Mouse (Mus musculus) brown adipose tissue, adult 24 weeks (tissue): ENCODE results near the gene Car12. TPM values are rescaled to one million over a fixed set of nuclear protein-coding genes. Genes with fewer than 3 reads are reported as not detected.

Experiments used
- H3K27ac ChIP-seq: fragments of 200-500 bp; replicated peaks from 2 replicates; pipeline ENCODE4 v1.5.1; 2012; ENCODE audit warnings: low read depth, mild to moderate bottlenecking, low read length
- H3K4me1 ChIP-seq: fragments of 200-500 bp; 2 replicates; pipeline ENCODE4 v1.6.1; 2012; ENCODE audit warnings: low read length, mixed read lengths; ENCODE audit not compliant: control insufficient read depth, insufficient read depth, insufficient read length
- H3K4me3 ChIP-seq: fragments of 200-500 bp; 2 replicates; pipeline ENCODE4 v1.5.1; 2012; ENCODE audit warnings: low read depth, mild to moderate bottlenecking, low read length, moderate library complexity; ENCODE audit not compliant: insufficient read depth
- polyA plus RNA-seq: library from polyadenylated mRNA; stranded (reverse); fragments of >200 nt; gene quantifications from 2 replicates; pipeline ENCODE4 v1.2.4, GENCODE M21; 2012; ENCODE audit not compliant: missing spikeins, insufficient read depth, insufficient read length

Car12 gene
- polyA plus RNA-seq, 1 experiment: 0.99 TPM

DNA sequence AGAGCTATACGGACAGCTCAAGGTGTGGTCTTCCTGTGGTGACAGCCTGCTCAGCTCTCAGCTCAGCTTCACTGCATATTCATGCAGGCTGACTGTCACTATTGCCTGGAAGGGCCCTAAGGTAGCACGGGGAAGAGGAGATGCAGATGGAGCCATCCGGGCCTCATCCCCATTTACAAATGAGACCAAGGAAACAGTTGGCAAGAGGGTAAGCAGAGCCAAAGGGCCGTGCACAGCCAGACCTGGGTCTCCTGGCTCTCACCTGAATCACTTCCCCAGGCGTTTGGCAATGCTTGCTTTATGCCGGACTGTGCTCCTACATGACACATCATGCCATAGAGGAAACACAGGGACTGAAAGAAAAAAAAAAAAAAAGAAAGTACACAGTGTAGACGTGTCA is 13.8 kb downstream of the Car12 start:
- peaks cover 2% of the 10 kb centered on the region; the same call in 1 of the 2 replicates for H3K4me1 ChIP-seq
- H3K27ac ChIP-seq: no peak overlapping the region
- H3K4me3 ChIP-seq: no peak overlapping the region

DNA sequence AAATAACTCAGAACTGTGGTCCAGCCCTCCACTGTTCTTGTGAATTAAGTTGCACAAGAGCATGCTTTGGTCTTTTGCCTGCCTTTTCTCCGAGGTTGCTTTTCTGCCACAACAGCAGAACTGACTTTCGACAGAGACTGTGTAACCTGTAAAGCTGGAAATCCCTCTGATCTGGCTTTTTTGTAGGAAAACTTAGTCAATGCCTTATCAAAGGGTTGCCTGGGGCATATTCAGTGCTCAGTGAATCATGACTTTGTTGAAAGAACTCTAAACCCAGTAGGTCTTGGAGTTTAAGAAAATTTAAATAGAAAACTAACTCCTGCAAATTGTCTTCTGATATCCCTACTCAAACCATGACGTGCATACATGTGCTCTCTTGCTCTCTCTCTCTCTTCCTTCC is 17.1 kb downstream of the Car12 start:
- Histone ChIP-seq H3K4me1 (peaks cover 2% of the 10 kb centered on the region; the same call in 1 of the 2 replicates), H3K27ac (no peak overlapping the region), H3K4me3 (no peak overlapping the region)

DNA sequence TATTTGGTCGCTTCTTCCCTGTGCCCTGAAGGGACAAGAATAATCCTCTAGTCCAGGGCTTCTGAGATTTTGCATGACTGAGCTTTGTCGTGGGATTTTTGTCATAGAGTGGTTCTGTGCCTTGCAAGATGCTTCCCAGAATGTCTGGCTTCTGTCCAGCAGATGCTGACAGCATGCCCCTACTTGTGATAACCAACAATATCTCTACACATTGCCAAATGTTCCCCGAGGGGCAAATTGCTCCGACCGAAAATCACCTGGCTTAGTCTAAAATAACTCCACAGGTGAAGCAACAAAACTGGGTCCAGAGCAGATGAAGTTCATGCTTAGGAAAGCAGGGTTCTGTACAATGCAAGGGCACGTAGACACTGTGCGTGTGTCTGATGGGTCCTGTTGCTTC is 17.8 kb downstream of the Car12 start:
- Histone ChIP-seq H3K4me3 (no peak overlapping the region), H3K27ac (no peak overlapping the region), H3K4me1 (0 out of 2 replicates have a peak, but pooled peaks cover 2% of the 10 kb centered on the region)

DNA sequence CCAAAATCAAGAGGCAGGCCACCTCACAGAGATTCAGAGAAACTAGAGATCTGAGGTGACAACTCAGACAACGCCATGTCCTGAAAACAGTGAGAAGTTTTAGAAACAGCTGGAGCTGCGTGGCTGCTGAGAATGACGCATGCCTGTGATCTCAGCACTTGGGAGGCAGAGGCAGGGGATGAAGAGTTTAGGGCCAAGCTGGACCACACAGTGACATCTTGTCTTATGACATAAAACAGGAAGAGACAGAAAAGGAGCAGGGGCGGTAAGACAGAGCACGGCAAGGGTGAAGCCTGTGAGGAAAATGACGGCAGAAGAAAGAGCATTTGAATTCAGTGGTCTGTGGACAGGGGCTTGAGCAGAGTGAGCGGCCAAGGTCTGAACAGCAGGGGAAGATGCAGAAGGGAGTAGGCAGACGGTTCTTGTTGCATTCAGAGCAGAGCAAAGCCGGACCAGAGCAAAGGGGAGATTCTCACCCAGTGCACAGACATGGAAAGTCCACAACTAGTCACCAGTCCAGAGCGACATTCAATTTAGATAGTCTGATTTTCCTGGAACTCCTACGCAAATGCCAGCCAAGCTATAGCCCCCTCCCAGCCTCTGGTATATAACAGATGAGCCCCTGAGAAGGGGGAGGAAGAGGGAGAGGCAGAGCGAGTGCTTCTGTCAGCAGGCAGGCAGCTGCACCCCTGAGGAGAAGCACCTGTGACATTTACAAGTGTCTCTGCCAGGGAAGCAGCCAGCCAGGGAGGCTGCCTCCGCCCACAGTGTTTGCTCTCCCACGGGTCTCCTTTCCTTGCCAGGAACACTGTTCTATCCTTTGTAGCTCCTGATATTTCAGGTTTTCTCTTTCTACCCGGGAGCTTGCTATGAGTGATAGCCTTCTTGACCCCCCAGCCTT is 19.6 kb downstream of the Car12 start:
- Histone ChIP-seq H3K4me3 (no peak overlapping the region), H3K4me1 (0 out of 2 replicates have a peak, but pooled peaks cover 2% of the 10 kb centered on the region), H3K27ac (no peak overlapping the region)

DNA sequence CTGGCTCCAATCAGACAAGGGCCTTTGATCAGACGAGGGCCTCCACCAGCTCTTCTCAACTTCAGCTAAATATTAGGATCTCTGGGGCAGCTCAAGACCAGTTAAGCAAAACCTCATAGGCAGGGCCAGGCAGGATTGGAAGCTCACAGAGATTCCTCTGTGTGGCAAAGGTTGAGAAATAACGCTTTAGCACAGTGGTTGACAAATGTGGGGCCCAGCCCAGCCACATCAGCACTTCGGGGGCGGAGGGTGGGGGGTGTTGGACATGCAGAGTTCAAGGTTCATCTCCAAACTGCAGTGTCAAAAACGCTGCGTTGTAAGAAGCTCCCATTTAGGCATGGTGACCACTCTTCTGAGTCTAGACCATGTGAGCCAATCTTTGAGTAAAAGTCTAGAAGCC is 21.1 kb downstream of the Car12 start:
- no peak overlapping the region for H3K4me3 ChIP-seq
- 0 out of 2 replicates have a peak, but pooled peaks cover 2% of the 10 kb centered on the region for H3K4me1 ChIP-seq
- H3K27ac ChIP-seq: peak overlapping the region; percentile 77

DNA sequence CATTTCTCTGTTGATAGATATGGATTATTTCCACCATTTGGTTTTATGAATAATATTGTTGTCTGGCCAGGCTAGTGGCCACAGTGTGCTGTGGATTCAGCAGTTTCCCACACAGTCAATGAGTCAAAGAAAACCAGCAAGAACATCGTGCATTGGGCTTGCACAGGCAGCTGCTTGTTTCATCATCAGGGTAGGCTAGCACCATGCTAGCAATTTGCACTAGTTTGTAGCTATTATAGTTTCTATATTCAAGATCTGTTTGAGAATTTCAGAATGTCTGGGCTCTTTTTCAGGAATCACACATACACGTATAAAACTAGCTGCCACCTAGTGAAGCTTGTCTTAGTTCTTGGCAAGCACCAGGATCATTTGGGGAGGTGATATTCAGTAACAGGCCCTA is 21.6 kb downstream of the Car12 start:
- peak overlapping the region; percentile 77 for H3K27ac ChIP-seq
- H3K4me3 ChIP-seq: no peak overlapping the region

DNA sequence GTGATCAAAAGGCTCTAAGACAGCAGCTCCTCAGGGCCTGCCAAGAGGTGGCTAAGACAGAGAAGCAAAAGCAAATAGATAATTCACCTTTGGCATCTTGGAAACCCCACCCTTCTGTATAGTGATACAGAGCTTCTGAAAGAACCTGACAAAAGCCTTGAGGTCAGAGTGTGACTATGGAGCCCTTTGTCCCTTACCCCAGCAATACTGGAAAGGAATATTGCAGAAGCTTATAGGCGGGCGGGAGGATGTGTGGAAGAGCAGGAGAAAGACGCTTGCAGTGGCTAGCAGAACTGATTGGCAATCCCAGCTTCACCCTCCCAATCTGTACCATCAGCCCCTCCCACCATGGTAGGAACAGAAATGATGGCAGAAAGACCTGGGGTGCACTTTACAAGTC is 22.5 kb downstream of the Car12 start:
- Histone ChIP-seq H3K4me1 (0 out of 2 replicates have a peak, but pooled peaks cover under 1% of the 10 kb centered on the region), H3K27ac (0 out of 2 replicates have a peak overlapping the region, but pooled peaks have one; percentile 12), H3K4me3 (no peak overlapping the region)

More for the DNA sequence above, 21.6 kb downstream of the Car12 start:
- H3K4me1 ChIP-seq: 0 out of 2 replicates have a peak, but pooled peaks cover 2% of the 10 kb centered on the region

DNA sequence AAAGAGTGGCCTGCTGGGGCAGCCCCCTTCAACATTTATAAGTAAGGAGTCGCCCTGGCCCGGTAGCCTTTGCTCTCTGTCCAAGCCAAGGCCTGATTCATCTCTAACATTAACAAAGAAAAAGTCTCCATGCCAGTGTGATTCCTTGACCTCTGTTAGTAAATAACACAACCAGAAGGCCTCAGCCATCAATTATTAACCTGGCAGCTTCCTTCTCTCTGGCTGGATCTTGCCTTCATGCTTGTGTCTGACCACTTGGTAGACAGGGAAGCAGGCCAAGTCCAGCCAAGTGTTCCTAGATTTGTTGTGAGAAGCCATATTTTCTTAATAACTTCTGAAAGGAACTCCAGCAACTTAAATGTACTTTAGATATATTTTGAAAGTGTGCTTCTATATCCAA is 23.1 kb downstream of the Car12 start:
- Histone ChIP-seq H3K4me1 (no peaks in the 10 kb centered on the region), H3K4me3 (no peak overlapping the region)

DNA sequence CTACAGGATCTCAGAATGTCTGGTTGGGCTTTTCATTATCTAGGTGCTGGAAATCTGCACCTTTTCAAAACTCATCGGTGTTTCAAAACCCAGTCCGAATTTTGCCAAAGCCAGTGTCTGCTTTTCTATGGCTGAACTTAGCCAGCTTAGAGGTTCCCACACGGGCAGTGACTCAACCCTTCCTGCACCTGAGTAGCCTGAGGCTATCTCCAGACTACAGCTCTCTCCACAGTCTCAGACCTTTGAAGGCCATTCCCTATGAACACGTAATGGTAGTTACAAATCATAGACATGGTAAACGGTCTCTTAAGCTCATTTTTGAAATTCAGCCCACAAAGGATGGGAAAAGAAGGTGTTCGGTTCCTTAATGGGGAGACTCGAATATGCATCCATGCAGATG is 26.0 kb downstream of the Car12 start:
- Histone ChIP-seq H3K4me3 (no peak overlapping the region), H3K27ac (no peak overlapping the region), H3K4me1 (peaks cover 6% of the 10 kb centered on the region)

More for the DNA sequence above, 23.1 kb downstream of the Car12 start:
- 0 out of 2 replicates have a peak overlapping the region, but pooled peaks have one; percentile 12 for H3K27ac ChIP-seq

DNA sequence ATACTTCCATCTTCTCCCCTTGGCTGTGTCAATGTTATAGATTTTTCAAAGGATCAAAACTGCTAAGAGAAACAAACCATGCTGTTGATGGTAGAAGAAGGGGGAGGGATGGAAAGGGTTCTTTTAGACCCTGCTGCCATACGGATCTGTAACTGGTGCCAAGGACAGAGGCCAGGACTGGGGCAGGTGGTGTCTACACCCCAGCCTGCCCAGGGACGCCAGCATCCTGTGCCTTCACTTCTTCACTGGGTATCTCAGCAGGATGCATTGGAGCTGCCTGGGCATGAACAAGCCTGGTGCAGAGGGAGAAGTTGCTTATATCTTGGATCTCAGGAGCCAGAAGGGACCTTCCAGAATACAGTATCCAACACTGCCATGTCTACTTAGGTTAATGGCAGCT is 31.0 kb downstream of the Car12 start:
- Histone ChIP-seq H3K4me3 (no peak overlapping the region), H3K4me1 (peaks cover 6% of the 10 kb centered on the region)

DNA sequence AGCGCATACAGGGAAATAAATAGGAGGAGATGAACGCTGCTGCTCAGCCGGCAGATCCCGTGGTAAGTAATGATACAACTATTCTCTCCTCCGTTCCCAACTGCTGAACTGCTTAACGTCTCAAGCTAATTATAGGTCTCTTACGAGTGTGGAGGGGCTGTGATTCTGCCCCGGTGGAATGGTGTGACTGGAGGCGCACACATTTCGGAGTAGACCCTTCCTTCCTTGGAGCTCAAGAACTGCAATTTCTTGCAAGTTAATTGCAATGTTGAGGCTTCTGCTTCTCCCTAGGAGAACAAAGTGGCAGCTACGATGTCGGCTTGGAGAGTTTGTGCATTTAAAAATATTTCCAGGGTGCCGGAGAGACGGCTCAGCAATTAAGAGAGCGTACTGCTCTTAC is 34.9 kb downstream of the Car12 start:
- no peak overlapping the region for H3K4me3 ChIP-seq
- no peaks in the 10 kb centered on the region for H3K4me1 ChIP-seq
- H3K27ac ChIP-seq: no peak overlapping the region

More for the DNA sequence above, 31.0 kb downstream of the Car12 start:
- H3K27ac ChIP-seq: no peak overlapping the region

DNA sequence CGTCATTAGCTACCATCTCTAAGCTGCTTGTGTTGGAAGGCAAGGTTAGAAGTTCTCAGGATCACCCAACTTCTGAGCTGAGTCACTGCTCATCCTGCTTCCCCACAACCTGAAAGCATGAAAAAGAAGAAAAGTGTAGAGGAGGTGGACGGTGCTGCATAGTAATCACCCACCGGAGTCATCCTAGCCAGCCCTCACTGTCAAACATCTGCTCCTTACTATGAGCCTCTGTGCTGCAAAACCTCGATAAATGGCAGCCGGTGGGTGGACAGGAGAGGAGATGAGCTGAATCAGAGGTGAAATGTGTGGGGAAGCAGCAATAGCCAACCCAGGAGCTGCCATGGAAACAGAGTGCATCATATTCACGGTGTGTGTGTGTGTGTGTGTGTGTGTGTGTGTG is 39.4 kb downstream of the Car12 start:
- Histone ChIP-seq H3K4me3 (no peak overlapping the region), H3K27ac (no peak overlapping the region), H3K4me1 (no peaks in the 10 kb centered on the region)

DNA sequence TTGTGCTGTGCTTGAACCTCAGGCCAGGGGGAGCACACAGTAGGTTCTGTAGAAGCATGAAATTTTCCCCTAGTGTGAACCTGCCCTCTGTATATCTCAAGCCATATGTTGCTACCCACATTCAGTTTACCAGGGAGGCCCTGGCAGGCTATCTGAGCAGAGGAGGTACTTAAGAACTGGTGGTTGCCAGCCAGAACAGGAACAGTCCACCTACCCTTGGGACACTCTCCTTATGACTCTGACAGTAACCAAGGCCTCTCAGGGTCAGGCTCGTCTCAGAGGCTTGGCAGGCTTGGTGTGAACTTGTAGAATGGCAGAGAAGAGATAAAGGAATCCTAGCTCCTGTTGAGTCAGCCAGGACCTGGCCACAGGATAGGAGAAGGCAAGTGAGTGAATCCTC is 47.5 kb downstream of the Car12 start:
- H3K27ac ChIP-seq: no peak overlapping the region
- no peak overlapping the region for H3K4me3 ChIP-seq
- H3K4me1 ChIP-seq: no peaks in the 10 kb centered on the region

DNA sequence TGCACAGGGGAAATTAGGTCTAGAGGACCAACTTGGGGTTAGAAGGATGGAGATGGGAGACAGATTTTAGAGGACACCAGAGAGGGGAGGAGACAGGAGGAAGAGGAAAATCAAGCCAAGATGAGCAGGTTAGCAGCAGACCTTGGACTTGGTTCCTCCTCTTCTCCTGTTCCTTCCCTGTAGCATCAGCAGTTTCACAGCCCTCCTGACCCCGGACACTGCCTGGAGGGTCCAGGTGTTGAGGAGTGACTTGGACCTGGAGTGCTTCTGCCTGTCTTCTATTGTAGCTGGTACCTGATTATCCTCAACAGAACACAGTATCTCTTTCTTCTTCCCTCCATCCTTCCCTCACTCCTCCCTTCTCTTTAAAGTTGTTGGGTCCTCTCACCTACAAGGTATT is 55.2 kb downstream of the Car12 start:
- peaks cover 3% of the 10 kb centered on the region; the same call in 1 of the 2 replicates for H3K4me1 ChIP-seq
- no peak overlapping the region for H3K27ac ChIP-seq
- no peak overlapping the region for H3K4me3 ChIP-seq

DNA sequence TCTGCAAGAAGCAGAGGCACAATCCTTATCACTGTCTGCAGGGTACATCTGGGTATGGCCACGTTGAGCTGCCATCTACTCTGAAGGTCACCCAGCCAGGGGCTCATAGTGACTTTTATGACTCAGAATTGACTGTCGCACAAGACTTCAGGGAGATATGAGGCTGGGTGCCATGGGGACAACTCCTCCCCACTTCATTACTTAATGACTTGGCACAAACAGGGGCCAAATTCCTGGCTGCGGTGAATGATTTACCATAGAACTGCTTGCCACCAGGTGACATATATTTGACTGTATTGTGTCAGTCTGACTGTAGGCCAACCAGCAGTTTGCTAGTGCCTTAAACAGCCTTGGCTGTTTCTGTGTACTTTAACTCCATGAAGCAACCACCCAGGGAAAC is 55.8 kb downstream of the Car12 start:
- no peak overlapping the region for H3K4me3 ChIP-seq
- H3K27ac ChIP-seq: no peak overlapping the region
- H3K4me1 ChIP-seq: peaks cover 3% of the 10 kb centered on the region; the same call in 1 of the 2 replicates

DNA sequence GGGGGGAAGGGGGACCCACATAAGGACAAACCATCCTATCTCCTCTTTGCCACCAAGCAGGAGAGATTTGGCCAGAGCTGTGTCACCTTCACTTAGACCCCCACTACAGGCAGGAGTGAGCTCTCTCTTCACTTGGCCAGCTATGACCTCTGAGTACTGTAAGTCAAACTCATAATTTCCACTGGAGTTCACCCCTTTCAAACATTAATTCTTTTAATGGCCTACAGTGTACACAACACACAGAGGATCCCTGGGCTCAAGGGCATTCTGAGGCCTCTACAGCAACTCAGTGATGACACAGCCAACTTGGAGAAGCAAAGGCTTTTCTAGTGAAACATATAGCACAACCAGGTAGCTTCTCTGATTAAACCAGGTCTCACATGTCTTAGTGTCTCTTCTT is 57.2 kb downstream of the Car12 start:
- Histone ChIP-seq H3K4me3 (no peak overlapping the region), H3K4me1 (peaks cover 3% of the 10 kb centered on the region; the same call in 1 of the 2 replicates), H3K27ac (no peak overlapping the region)
